Mouse (Mus musculus): ENCODE results near the gene Dmbt1. TPM values are rescaled to one million over a fixed set of nuclear protein-coding genes. Genes with fewer than 3 reads are reported as not detected.

The Dmbt1 gene
- polyA plus RNA-seq, 1 experiment from 2014 or later = not detected

- H3K9ac ChIP-seq (ENCODE audit: low read depth, low read length) = no peak overlapping the region
- ATAC-seq (replicated peaks; ENCODE audit: insufficient number of reproducible peaks, low FRiP score, low TSS enrichment) = no peak
- H3K9me3 ChIP-seq (replicated peaks; ENCODE audit: control insufficient read depth, low read length) = no peaks in the 10 kb centered on the region
- no peaks in the 10 kb centered on the region for H3K4me1 ChIP-seq (ENCODE audit: control insufficient read depth, insufficient read depth, low read length)
- no peak overlapping the region for H3K4me2 ChIP-seq
- H3K4me3 ChIP-seq (ENCODE audit: low read depth, low read length) = no peak overlapping the region
- no peak overlapping the region for H3K27ac ChIP-seq (ENCODE audit: low read depth, low read length)
- H3K36me3 ChIP-seq (ENCODE audit: control insufficient read depth, insufficient read depth, low read length) = no peaks in the 10 kb centered on the region
- H3K27me3 ChIP-seq (ENCODE audit: control insufficient read depth, insufficient read depth, low read length) = no peaks in the 10 kb centered on the region
- 86% methylated on average over 2 of the region's 2 CpGs for WGBS (ENCODE audit: insufficient replicate concordance)
These were observed 90.5 kb downstream of the Dmbt1 start for GRCm38 (mm10) chr7:131122210-131122807.

GRCm38 (mm10) chr7:131130021-131130420 lies 98.2 kb downstream of the Dmbt1 start:
- Histone ChIP-seq H3K4me2 (no peak overlapping the region), H3K9me3 (replicated peaks; ENCODE audit: control insufficient read depth, low read length) (no peaks in the 10 kb centered on the region), H3K27me3 (ENCODE audit: control insufficient read depth, insufficient read depth, low read length) (peaks cover 2% of the 10 kb centered on the region; the same call in 1 of the 2 replicates), H3K9ac (ENCODE audit: low read depth, low read length) (no peak overlapping the region), H3K36me3 (ENCODE audit: control insufficient read depth, insufficient read depth, low read length) (no peaks in the 10 kb centered on the region), H3K4me3 (ENCODE audit: low read depth, low read length) (no peak overlapping the region), H3K27ac (ENCODE audit: low read depth, low read length) (no peak overlapping the region), H3K4me1 (ENCODE audit: control insufficient read depth, insufficient read depth, low read length) (no peaks in the 10 kb centered on the region)
- 51% methylated on average over 12 of the region's 12 CpGs for WGBS (ENCODE audit: insufficient replicate concordance)
- no peak; the same call in 1 of the 2 replicates for ATAC-seq (replicated peaks; ENCODE audit: insufficient number of reproducible peaks, low FRiP score, low TSS enrichment)

- no peak for ATAC-seq (replicated peaks; ENCODE audit: insufficient number of reproducible peaks, low FRiP score, low TSS enrichment)
- no peaks in the 10 kb centered on the region for H3K9me3 ChIP-seq (replicated peaks; ENCODE audit: control insufficient read depth, low read length)
- H3K4me3 ChIP-seq (ENCODE audit: low read depth, low read length) = no peak overlapping the region
- H3K36me3 ChIP-seq (ENCODE audit: control insufficient read depth, insufficient read depth, low read length) = no peaks in the 10 kb centered on the region
- no peak overlapping the region for H3K4me2 ChIP-seq
- peaks cover 2% of the 10 kb centered on the region; the same call in 1 of the 2 replicates for H3K27me3 ChIP-seq (ENCODE audit: control insufficient read depth, insufficient read depth, low read length)
- H3K27ac ChIP-seq (ENCODE audit: low read depth, low read length) = no peak overlapping the region
- 48% methylated on average over 3 of the region's 3 CpGs for WGBS (ENCODE audit: insufficient replicate concordance)
- H3K9ac ChIP-seq (ENCODE audit: low read depth, low read length) = no peak overlapping the region
- no peaks in the 10 kb centered on the region for H3K4me1 ChIP-seq (ENCODE audit: control insufficient read depth, insufficient read depth, low read length)
These were observed 101.3 kb downstream of the Dmbt1 start for GRCm38 (mm10) chr7:131133181-131133580.

GRCm38 (mm10) chr7:131146214-131146613 lies 114.4 kb downstream of the Dmbt1 start, which contains the start of gene 4933402N03Rik:
4933402N03Rik (minus strand) TSS chr7:131146314.
- no peaks in the 10 kb centered on the region for H3K36me3 ChIP-seq (ENCODE audit: control insufficient read depth, insufficient read depth, low read length)
- no peaks in the 10 kb centered on the region for H3K4me1 ChIP-seq (ENCODE audit: control insufficient read depth, insufficient read depth, low read length)
- no peak within 1 kb of the TSS for H3K9ac ChIP-seq (ENCODE audit: low read depth, low read length)
- H3K4me3 ChIP-seq (ENCODE audit: low read depth, low read length) = no peak within 1 kb of the TSS
- ATAC-seq (replicated peaks; ENCODE audit: insufficient number of reproducible peaks, low FRiP score, low TSS enrichment) = no peak
- H3K27ac ChIP-seq (ENCODE audit: low read depth, low read length) = no peak within 1 kb of the TSS
- no peak within 1 kb of the TSS for H3K4me2 ChIP-seq
- H3K27me3 ChIP-seq (ENCODE audit: control insufficient read depth, insufficient read depth, low read length) = no peaks in the 10 kb centered on the region
- no peaks in the 10 kb centered on the region for H3K9me3 ChIP-seq (replicated peaks; ENCODE audit: control insufficient read depth, low read length)
- WGBS (ENCODE audit: insufficient replicate concordance) = 81% methylated on average over 2 of the region's 2 CpGs

DNA sequence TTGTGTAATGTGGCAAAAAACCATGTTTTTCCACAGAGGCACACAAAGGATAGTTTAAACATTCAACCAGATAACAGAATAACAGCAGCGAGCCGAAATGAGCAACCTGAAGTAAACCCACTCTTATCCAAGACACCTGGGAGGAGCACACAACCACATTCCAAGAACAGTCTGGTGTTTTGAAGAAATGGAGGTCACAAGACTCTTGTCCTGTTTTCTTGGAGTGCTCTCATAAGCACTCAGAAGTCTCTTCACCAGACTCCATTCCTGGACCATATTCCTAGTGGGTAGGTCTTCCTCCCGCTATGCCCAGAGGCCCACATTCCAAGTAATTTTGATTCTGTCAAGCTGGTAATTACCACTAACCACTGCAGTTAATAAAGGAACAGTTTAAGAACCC lies 118.3 kb downstream of the Dmbt1 start:
- H3K9me3 ChIP-seq (replicated peaks; ENCODE audit: control insufficient read depth, low read length) = no peaks in the 10 kb centered on the region
- H3K27me3 ChIP-seq (ENCODE audit: control insufficient read depth, insufficient read depth, low read length) = no peaks in the 10 kb centered on the region
- H3K4me1 ChIP-seq (ENCODE audit: control insufficient read depth, insufficient read depth, low read length) = no peaks in the 10 kb centered on the region
- H3K4me2 ChIP-seq = no peak overlapping the region
- no peaks in the 10 kb centered on the region for H3K36me3 ChIP-seq (ENCODE audit: control insufficient read depth, insufficient read depth, low read length)
- WGBS (ENCODE audit: insufficient replicate concordance) = 90% methylated on average over 3 of the region's 3 CpGs
- H3K27ac ChIP-seq (ENCODE audit: low read depth, low read length) = no peak overlapping the region
- H3K9ac ChIP-seq (ENCODE audit: low read depth, low read length) = no peak overlapping the region
- ATAC-seq (replicated peaks; ENCODE audit: insufficient number of reproducible peaks, low FRiP score, low TSS enrichment) = no peak
- no peak overlapping the region for H3K4me3 ChIP-seq (ENCODE audit: low read depth, low read length)

DNA sequence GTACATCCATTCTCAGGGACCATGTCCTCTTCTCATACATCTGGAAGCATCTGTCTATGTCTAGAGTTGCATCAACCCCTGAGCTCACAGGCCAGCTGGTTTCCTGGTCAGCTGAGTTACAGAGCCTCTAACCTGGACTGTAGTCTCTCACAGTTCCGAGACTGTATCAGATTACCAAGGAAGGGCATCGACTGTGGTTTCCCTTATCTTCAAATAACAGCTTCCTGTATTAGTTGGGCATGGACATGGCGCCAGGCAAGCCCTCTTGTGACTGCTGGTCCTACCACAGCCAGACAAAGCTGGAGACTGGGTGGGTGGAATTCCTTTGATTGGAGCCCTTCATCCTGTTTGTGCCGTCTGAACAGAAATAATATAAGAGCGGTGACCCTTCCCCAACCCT lies 121.2 kb downstream of the Dmbt1 start:
- Histone ChIP-seq H3K36me3 (ENCODE audit: control insufficient read depth, insufficient read depth, low read length) (no peaks in the 10 kb centered on the region), H3K4me3 (ENCODE audit: low read depth, low read length) (no peak overlapping the region), H3K9me3 (replicated peaks; ENCODE audit: control insufficient read depth, low read length) (no peaks in the 10 kb centered on the region), H3K9ac (ENCODE audit: low read depth, low read length) (no peak overlapping the region), H3K4me1 (ENCODE audit: control insufficient read depth, insufficient read depth, low read length) (no peaks in the 10 kb centered on the region), H3K4me2 (no peak overlapping the region), H3K27ac (ENCODE audit: low read depth, low read length) (no peak overlapping the region), H3K27me3 (ENCODE audit: control insufficient read depth, insufficient read depth, low read length) (no peaks in the 10 kb centered on the region)
- WGBS (ENCODE audit: insufficient replicate concordance) = 65% methylated on average over 5 of the region's 5 CpGs
- no peak for ATAC-seq (replicated peaks; ENCODE audit: insufficient number of reproducible peaks, low FRiP score, low TSS enrichment)

DNA sequence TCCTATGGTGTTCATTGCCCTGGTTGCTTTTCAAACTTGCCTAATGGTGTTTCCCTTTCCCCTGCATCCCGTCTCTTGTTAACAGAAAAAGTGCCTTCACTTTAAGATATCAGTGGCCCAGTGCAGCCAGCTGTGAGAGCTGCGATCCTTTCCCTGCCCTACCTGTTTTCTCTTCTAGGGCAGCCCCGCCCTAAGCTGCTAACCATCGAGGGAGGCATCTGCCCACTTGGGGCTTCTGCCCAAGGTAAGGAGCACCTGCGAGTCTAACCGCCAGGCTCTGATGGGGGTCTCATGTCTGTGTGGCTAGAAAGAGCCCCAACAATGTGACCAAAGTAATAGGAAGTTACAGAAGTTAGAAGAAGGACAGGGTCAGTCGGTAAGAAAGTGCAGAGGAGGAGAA lies 130.4 kb downstream of the Dmbt1 start:
- Histone ChIP-seq H3K27ac (ENCODE audit: low read depth, low read length) (no peak overlapping the region), H3K9ac (ENCODE audit: low read depth, low read length) (no peak overlapping the region), H3K9me3 (replicated peaks; ENCODE audit: control insufficient read depth, low read length) (no peaks in the 10 kb centered on the region), H3K27me3 (ENCODE audit: control insufficient read depth, insufficient read depth, low read length) (no peaks in the 10 kb centered on the region), H3K4me2 (no peak overlapping the region), H3K36me3 (ENCODE audit: control insufficient read depth, insufficient read depth, low read length) (no peaks in the 10 kb centered on the region), H3K4me1 (ENCODE audit: control insufficient read depth, insufficient read depth, low read length) (no peaks in the 10 kb centered on the region), H3K4me3 (ENCODE audit: low read depth, low read length) (no peak overlapping the region)
- no peak for ATAC-seq (replicated peaks; ENCODE audit: insufficient number of reproducible peaks, low FRiP score, low TSS enrichment)
- 51% methylated on average over 7 of the region's 7 CpGs for WGBS (ENCODE audit: insufficient replicate concordance)

DNA sequence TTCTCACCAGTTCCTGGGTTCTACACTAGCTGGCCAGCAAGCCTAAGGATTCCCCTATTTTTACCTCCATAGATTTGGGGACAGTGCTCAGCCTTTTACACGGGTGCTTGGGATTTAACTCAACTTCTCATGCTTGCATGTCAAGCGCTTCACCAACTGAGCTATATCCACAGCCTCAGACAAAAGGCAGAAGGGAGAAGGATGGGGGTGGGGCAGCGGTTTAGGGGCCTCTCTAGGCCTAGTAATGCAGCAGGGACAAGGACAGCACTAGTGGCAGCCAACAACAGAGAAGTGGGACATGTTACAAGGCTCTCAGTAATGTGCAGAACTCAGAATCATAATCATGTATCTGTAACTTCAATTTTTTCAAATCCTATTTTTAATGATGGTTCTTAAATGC lies 135.9 kb downstream of the Dmbt1 start:
- no peak for ATAC-seq (replicated peaks; ENCODE audit: insufficient number of reproducible peaks, low FRiP score, low TSS enrichment)
- Histone ChIP-seq H3K36me3 (ENCODE audit: control insufficient read depth, insufficient read depth, low read length) (no peaks in the 10 kb centered on the region), H3K4me1 (ENCODE audit: control insufficient read depth, insufficient read depth, low read length) (no peaks in the 10 kb centered on the region), H3K4me3 (ENCODE audit: low read depth, low read length) (no peak overlapping the region), H3K27ac (ENCODE audit: low read depth, low read length) (no peak overlapping the region), H3K4me2 (no peak overlapping the region), H3K27me3 (ENCODE audit: control insufficient read depth, insufficient read depth, low read length) (no peaks in the 10 kb centered on the region), H3K9ac (ENCODE audit: low read depth, low read length) (no peak overlapping the region), H3K9me3 (replicated peaks; ENCODE audit: control insufficient read depth, low read length) (no peaks in the 10 kb centered on the region)
- WGBS (ENCODE audit: insufficient replicate concordance) = 81% methylated on average over 3 of the region's 3 CpGs

DNA sequence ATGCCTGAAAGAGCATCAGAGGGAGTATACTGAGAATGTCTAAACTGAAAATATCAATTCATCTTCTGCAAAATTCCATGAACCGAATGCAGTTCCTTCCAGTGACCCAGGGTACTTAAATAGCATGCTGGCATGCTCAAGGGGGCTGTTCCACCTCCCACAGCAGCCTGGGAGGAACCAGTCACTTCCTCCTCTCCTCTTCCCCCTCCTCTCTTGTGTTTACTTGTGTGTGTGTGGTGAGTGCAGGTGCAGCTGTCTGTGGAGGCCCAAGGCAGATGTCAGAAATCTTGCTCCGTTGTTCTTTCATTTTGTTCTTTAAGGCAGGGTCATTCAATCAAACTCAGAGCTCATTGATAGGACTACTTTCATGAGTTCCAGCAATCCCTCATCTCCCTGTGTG lies 137.2 kb downstream of the Dmbt1 start:
- Histone ChIP-seq H3K4me3 (ENCODE audit: low read depth, low read length) (no peak overlapping the region), H3K9ac (ENCODE audit: low read depth, low read length) (no peak overlapping the region), H3K4me1 (ENCODE audit: control insufficient read depth, insufficient read depth, low read length) (no peaks in the 10 kb centered on the region), H3K9me3 (replicated peaks; ENCODE audit: control insufficient read depth, low read length) (no peaks in the 10 kb centered on the region), H3K36me3 (ENCODE audit: control insufficient read depth, insufficient read depth, low read length) (no peaks in the 10 kb centered on the region), H3K4me2 (no peak overlapping the region), H3K27ac (ENCODE audit: low read depth, low read length) (no peak overlapping the region), H3K27me3 (ENCODE audit: control insufficient read depth, insufficient read depth, low read length) (no peaks in the 10 kb centered on the region)
- no peak for ATAC-seq (replicated peaks; ENCODE audit: insufficient number of reproducible peaks, low FRiP score, low TSS enrichment)
- WGBS (ENCODE audit: insufficient replicate concordance) = 60% methylated on average over 2 of the region's 2 CpGs

Measured in heart, embryonic 11.5 days (tissue).